ENCODE assay signal across 28 mouse cellular contexts in the genomic region with DNA sequence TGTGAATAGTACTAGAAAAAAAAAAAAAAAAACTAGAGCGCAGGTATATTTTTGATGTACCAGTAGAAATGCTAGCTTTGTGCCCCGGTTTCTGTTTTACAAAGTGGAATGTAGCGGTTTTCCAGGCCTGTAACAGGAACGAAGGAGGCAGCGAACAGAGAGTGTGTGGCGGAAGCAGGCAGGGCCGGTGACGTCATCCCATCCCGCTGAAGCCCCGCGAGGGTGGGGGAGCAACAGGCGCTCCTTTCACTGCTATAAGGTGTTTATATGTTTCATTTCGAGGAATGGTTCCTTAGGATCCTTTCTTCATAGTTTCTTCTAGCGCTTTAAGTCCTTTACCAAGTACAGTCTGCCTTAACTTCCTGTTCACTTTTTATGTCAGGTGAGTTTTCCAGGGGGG.
DNase-seq lines count a peak whose midpoint lies in the region; ATAC-seq and TF ChIP-seq lines count a peak whose summit lies in the region.
"Had no signal": no experiment of that assay in that cellular context is flagged by ENCODE, and none has a peak within 500 bp of the region (broad histone marks: within the 10 kb centered on the region; RNA-seq: fewer than 3 reads in every experiment).

No protein-coding gene starts in this region.

- no peaks in the 10 kb centered on the region; the same call in 1 of the 2 replicates for H3K4me1 ChIP-seq in heart, embryonic 16.5 days (ENCODE audit: control insufficient read depth, insufficient read depth, low read length)
- 0 out of 2 replicates have a peak, but pooled peaks cover 3% of the 10 kb centered on the region for H3K4me1 ChIP-seq in heart, embryonic 10.5 days
- H3K4me1 ChIP-seq in lung, embryonic 14.5 days (ENCODE audit: insufficient read depth): no peaks in the 10 kb centered on the region
- H3K4me1 ChIP-seq in lung, adult 2 months (ENCODE audit: control insufficient read depth, insufficient read depth, low read length): no peaks in the 10 kb centered on the region
- H3K4me1 ChIP-seq in embryonic facial prominence, embryonic 11.5 days (ENCODE audit: control insufficient read depth, insufficient read depth, low read length): peaks cover 4% of the 10 kb centered on the region; the same call in 1 of the 2 replicates
- H3K4me1 ChIP-seq in limb, embryonic 15.5 days: peaks cover 8% of the 10 kb centered on the region; the same call in 1 of the 2 replicates

- DNase-seq in heart, embryonic 10.5 days (ENCODE audit: low spot score): no peak
- peak; percentile 26 for DNase-seq in lung, embryonic 14.5 days
- no peak for DNase-seq in lung, adult 2 months
- peak; percentile 17 for DNase-seq in embryonic facial prominence, embryonic 11.5 days (ENCODE audit: low spot score)
- no peak for DNase-seq in gastrocnemius, adult 8-10 months (ENCODE audit: low spot score in 2 of 2)
- no peak for DNase-seq in frontal cortex, adult 2 months (ENCODE audit: extremely low spot score in 1 of 2, low spot score in 1 of 2)
- DNase-seq: adrenal gland, adult 8-10 months; B cell, adult 2 months; cerebellum, adult 2 months; cerebellum, postnatal 14 days; gastrocnemius, postnatal 10 days; kidney, postnatal 4 days; left cerebral cortex, postnatal 4 days; lung, postnatal 36 days; right cerebral cortex, postnatal 4 days had no signal

- no peak overlapping the region for H3K4me3 ChIP-seq in heart, embryonic 16.5 days (ENCODE audit: low read length)
- no peak overlapping the region for H3K4me3 ChIP-seq in heart, embryonic 10.5 days
- H3K4me3 ChIP-seq in lung, embryonic 14.5 days (ENCODE audit: low read depth, low read length): no peak overlapping the region
- no peak overlapping the region for H3K4me3 ChIP-seq in lung, adult 2 months (replicated peaks; ENCODE audit: extremely low read depth, low read depth, low read length)
- no peak overlapping the region for H3K4me3 ChIP-seq in embryonic facial prominence, embryonic 11.5 days (ENCODE audit: low read depth, low read length)
- H3K4me3 ChIP-seq in limb, embryonic 15.5 days: peak overlapping the region; percentile 9; the same call in 1 of the 2 replicates
- H3K4me3 ChIP-seq: embryonic facial prominence, embryonic 13.5 days; forebrain, embryonic 10.5 days; hindbrain, embryonic 10.5 days; hindbrain, embryonic 15.5 days; neural tube, embryonic 12.5 days had no signal

- WGBS in heart, embryonic 16.5 days: 78% methylated on average over 14 of the region's 14 CpGs
- WGBS in heart, embryonic 10.5 days: 78% methylated on average over 14 of the region's 14 CpGs
- WGBS in lung, embryonic 14.5 days: 76% methylated on average over 14 of the region's 14 CpGs
- WGBS in lung, adult 2 months: 78% methylated on average over 14 of the region's 14 CpGs
- WGBS in embryonic facial prominence, embryonic 11.5 days: 83% methylated on average over 14 of the region's 14 CpGs
- WGBS in limb, embryonic 15.5 days: 57% methylated on average over 14 of the region's 14 CpGs

- TF ChIP-seq POLR2A in lung, adult 2 months (IDR thresholded peaks at IDR 0.05; ENCODE audit: borderline replicate concordance, extremely low read depth, low read depth, low read length): no peak

- ATAC-seq in heart, embryonic 16.5 days (replicated peaks; ENCODE audit: extremely low read depth, insufficient read depth, low FRiP score): no peak
- no peak for ATAC-seq in lung, embryonic 14.5 days (ENCODE audit: insufficient read depth)
- ATAC-seq in embryonic facial prominence, embryonic 11.5 days (replicated peaks; ENCODE audit: insufficient number of reproducible peaks, low FRiP score, low TSS enrichment, low read depth): no peak
- ATAC-seq in limb, embryonic 15.5 days (ENCODE audit: insufficient number of reproducible peaks, low FRiP score, low TSS enrichment, low read depth): no peak
- ATAC-seq: forebrain, embryonic 16.5 days; inflammation-experienced regulatory T-cells, adult 6 months; midbrain, embryonic 16.5 days had no signal

- H3K36me3 ChIP-seq in heart, embryonic 16.5 days (ENCODE audit: control insufficient read depth, insufficient read depth): no peaks in the 10 kb centered on the region
- no peaks in the 10 kb centered on the region for H3K36me3 ChIP-seq in heart, embryonic 10.5 days
- no peaks in the 10 kb centered on the region for H3K36me3 ChIP-seq in lung, embryonic 14.5 days (ENCODE audit: insufficient read depth)
- H3K36me3 ChIP-seq in embryonic facial prominence, embryonic 11.5 days (replicated peaks; ENCODE audit: control insufficient read depth, insufficient read depth, low read depth, low read length): no peaks in the 10 kb centered on the region
- no peaks in the 10 kb centered on the region for H3K36me3 ChIP-seq in limb, embryonic 15.5 days
- H3K36me3 ChIP-seq: embryonic facial prominence, embryonic 13.5 days; forebrain, embryonic 10.5 days; hindbrain, embryonic 10.5 days; hindbrain, embryonic 15.5 days; neural tube, embryonic 12.5 days had no signal

- H3K27me3 ChIP-seq in heart, embryonic 16.5 days (ENCODE audit: control insufficient read depth, insufficient read depth, low read length): no peaks in the 10 kb centered on the region
- no peaks in the 10 kb centered on the region; the same call in 1 of the 2 replicates for H3K27me3 ChIP-seq in heart, embryonic 10.5 days (ENCODE audit: insufficient read depth, poor library complexity, severe bottlenecking)
- no peaks in the 10 kb centered on the region for H3K27me3 ChIP-seq in lung, embryonic 14.5 days (ENCODE audit: insufficient read depth, low read length)
- H3K27me3 ChIP-seq in embryonic facial prominence, embryonic 11.5 days (ENCODE audit: control insufficient read depth, insufficient read depth, low read length): no peaks in the 10 kb centered on the region
- H3K27me3 ChIP-seq in limb, embryonic 15.5 days: no peaks in the 10 kb centered on the region
- H3K27me3 ChIP-seq: embryonic facial prominence, embryonic 13.5 days; hindbrain, embryonic 15.5 days; neural tube, embryonic 12.5 days had no signal

- no peak overlapping the region for H3K27ac ChIP-seq in heart, embryonic 16.5 days (ENCODE audit: low read length)
- no peak overlapping the region for H3K27ac ChIP-seq in heart, embryonic 10.5 days
- H3K27ac ChIP-seq in lung, embryonic 14.5 days (ENCODE audit: low read depth): no peak overlapping the region
- H3K27ac ChIP-seq in embryonic facial prominence, embryonic 11.5 days (replicated peaks; ENCODE audit: low read depth, low read length): no peak overlapping the region
- H3K27ac ChIP-seq in limb, embryonic 15.5 days: no peak overlapping the region
- H3K27ac ChIP-seq: embryonic facial prominence, embryonic 13.5 days; forebrain, embryonic 10.5 days; hindbrain, embryonic 10.5 days; hindbrain, embryonic 15.5 days; liver, embryonic 14.5 days; neural tube, embryonic 12.5 days; stomach, postnatal 0 days had no signal

- TF ChIP-seq CTCF in lung, embryonic 14.5 days (IDR thresholded peaks at IDR 0.05; ENCODE audit: low read depth): no peak
- TF ChIP-seq CTCF in lung, adult 2 months (IDR thresholded peaks at IDR 0.05; ENCODE audit: insufficient read depth, low read length): no peak

- no peaks in the 10 kb centered on the region for H3K9me3 ChIP-seq in heart, embryonic 16.5 days (replicated peaks; ENCODE audit: control insufficient read depth, low read length)
- no peaks in the 10 kb centered on the region for H3K9me3 ChIP-seq in heart, embryonic 10.5 days
- no peaks in the 10 kb centered on the region for H3K9me3 ChIP-seq in lung, embryonic 14.5 days (ENCODE audit: low read depth, low read length)
- H3K9me3 ChIP-seq in embryonic facial prominence, embryonic 11.5 days (replicated peaks; ENCODE audit: control insufficient read depth, low read length): no peaks in the 10 kb centered on the region
- H3K9me3 ChIP-seq in limb, embryonic 15.5 days: no peaks in the 10 kb centered on the region
- H3K9me3 ChIP-seq: embryonic facial prominence, embryonic 13.5 days; forebrain, embryonic 10.5 days; hindbrain, embryonic 10.5 days; hindbrain, embryonic 15.5 days; neural tube, embryonic 12.5 days had no signal

- peak overlapping the region; percentile 40 for H3K4me2 ChIP-seq in heart, embryonic 16.5 days (ENCODE audit: low read depth, low read length)
- H3K4me2 ChIP-seq in lung, embryonic 14.5 days: peak overlapping the region; percentile 10; the same call in 1 of the 2 replicates
- no peak overlapping the region for H3K4me2 ChIP-seq in embryonic facial prominence, embryonic 11.5 days (ENCODE audit: low read depth, low read length)
- 0 out of 2 replicates have a peak overlapping the region, but pooled peaks have one; percentile 19 for H3K4me2 ChIP-seq in limb, embryonic 15.5 days
- H3K4me2 ChIP-seq: embryonic facial prominence, embryonic 13.5 days; hindbrain, embryonic 15.5 days; midbrain, embryonic 11.5 days; neural tube, embryonic 12.5 days had no signal

- H3K9ac ChIP-seq in heart, embryonic 16.5 days (ENCODE audit: low read length): no peak overlapping the region
- no peak overlapping the region for H3K9ac ChIP-seq in lung, embryonic 14.5 days
- no peak overlapping the region for H3K9ac ChIP-seq in embryonic facial prominence, embryonic 11.5 days (replicated peaks; ENCODE audit: low read length)
- H3K9ac ChIP-seq in limb, embryonic 15.5 days: no peak overlapping the region
- H3K9ac ChIP-seq: embryonic facial prominence, embryonic 13.5 days; hindbrain, embryonic 15.5 days; liver, embryonic 14.5 days; neural tube, embryonic 12.5 days had no signal

Comparison
In these comparisons a context has a peak if more than half of its experiments do, and no peak if none do; other contexts are left out.
1. DNase-seq: peak in lung, embryonic 14.5 days (single experiment) and embryonic facial prominence, embryonic 11.5 days (single experiment); none in heart, embryonic 10.5 days (single experiment), lung, adult 2 months (single experiment), gastrocnemius, adult 8-10 months (0 of 2) and frontal cortex, adult 2 months (0 of 2).